Mouse (Mus musculus): Measurements from ENCODE around the gene Smurf1. TPM values are rescaled to one million over a fixed set of nuclear protein-coding genes. Genes with fewer than 3 reads are reported as not detected.
A peak's percentile ranks its signal among the peaks of the same experiment; 100 is the strongest.

The Smurf1 gene
- polyA plus RNA-seq, 1 experiment from 2014 or later = 13.2 TPM

GRCm38 (mm10) chr5:144949856-144950255, 15.8 kb downstream of the Smurf1 start:
- H3K4me2 ChIP-seq (replicated peaks; ENCODE audit: low read depth, low read length) = no peak overlapping the region
- TF ChIP-seq EP300 (IDR thresholded peaks at IDR 0.05) (no peak), CTCF (IDR thresholded peaks at IDR 0.05) (no peak)
- H3K36me3 ChIP-seq (ENCODE audit: insufficient read depth, low read length) = no peaks in the 10 kb centered on the region
- no peaks in the 10 kb centered on the region for H3K9me3 ChIP-seq (ENCODE audit: low read length)
- no peak overlapping the region for H3K4me3 ChIP-seq (ENCODE audit: low read depth, low read length)
- H3K4me1 ChIP-seq (ENCODE audit: insufficient read depth, low read depth, low read length) = peaks cover 26% of the 10 kb centered on the region; the same call in 1 of the 2 replicates
- H3K27ac ChIP-seq (ENCODE audit: low read length) = no peak overlapping the region
- H3K9ac ChIP-seq (replicated peaks; ENCODE audit: low read depth) = no peak overlapping the region
- no peaks in the 10 kb centered on the region for H3K27me3 ChIP-seq (replicated peaks; ENCODE audit: insufficient read depth, low read length)
- ATAC-seq = no peak
- peak; percentile 56 for DNase-seq (ENCODE audit: low spot score)
- 65% methylated on average over 4 of the region's 4 CpGs for WGBS

DNA sequence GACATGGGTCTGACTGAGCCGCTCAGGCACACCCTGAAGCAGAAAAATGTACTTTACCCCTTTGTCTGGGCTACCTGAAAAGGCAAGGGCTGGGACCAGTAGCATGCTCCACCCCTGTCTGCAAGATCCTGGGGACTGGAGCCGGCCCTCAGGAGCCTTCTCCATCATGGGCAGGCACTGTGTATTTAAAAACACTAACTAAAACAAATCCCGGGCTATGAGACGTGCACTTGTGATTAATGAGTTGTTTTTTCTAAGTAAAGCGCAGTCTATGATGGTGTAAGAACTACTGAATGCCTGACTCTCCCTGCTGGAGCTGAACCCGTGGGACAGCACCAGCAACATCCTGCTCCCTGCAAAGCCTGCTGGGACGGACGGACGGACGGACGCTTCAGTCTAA, 17.2 kb downstream of the Smurf1 start:
- no peaks in the 10 kb centered on the region for H3K27me3 ChIP-seq (replicated peaks; ENCODE audit: insufficient read depth, low read length)
- TF ChIP-seq EP300 (IDR thresholded peaks at IDR 0.05) (no peak), CTCF (IDR thresholded peaks at IDR 0.05) (no peak)
- 23% methylated on average over 11 of the region's 11 CpGs for WGBS
- ATAC-seq (peak; percentile 65), DNase-seq (ENCODE audit: low spot score) (peak; percentile 81)
- peak overlapping the region; percentile 73 for H3K27ac ChIP-seq (ENCODE audit: low read length)
- H3K36me3 ChIP-seq (ENCODE audit: insufficient read depth, low read length) = no peaks in the 10 kb centered on the region
- no peaks in the 10 kb centered on the region for H3K9me3 ChIP-seq (ENCODE audit: low read length)
- no peak overlapping the region for H3K4me2 ChIP-seq (replicated peaks; ENCODE audit: low read depth, low read length)
- no peak overlapping the region for H3K4me3 ChIP-seq (ENCODE audit: low read depth, low read length)
- no peak overlapping the region for H3K9ac ChIP-seq (replicated peaks; ENCODE audit: low read depth)
- H3K4me1 ChIP-seq (ENCODE audit: insufficient read depth, low read depth, low read length) = peaks cover 34% of the 10 kb centered on the region; the same call in 1 of the 2 replicates

DNA sequence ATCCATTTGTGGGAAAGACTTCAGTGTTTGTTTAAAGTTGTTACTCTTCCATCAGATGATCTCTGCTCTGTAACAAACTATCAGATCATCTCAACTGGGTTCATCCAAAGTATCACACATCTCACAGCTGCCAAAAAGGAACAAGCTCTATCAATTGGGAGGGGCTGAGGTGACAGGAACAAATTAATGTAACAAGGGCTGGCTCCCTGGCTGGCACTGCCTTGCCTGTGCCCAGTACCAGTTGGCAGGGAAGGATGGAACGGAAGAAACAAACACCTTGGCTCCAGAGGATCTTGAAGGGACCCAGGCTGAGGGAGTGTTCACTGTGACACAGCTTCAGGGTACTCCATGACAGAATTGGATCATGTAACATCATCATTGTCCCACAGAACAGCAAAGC, 17.6 kb downstream of the Smurf1 start:
- peak overlapping the region; percentile 73 for H3K27ac ChIP-seq (ENCODE audit: low read length)
- H3K36me3 ChIP-seq (ENCODE audit: insufficient read depth, low read length) = no peaks in the 10 kb centered on the region
- peaks cover 34% of the 10 kb centered on the region; the same call in 1 of the 2 replicates for H3K4me1 ChIP-seq (ENCODE audit: insufficient read depth, low read depth, low read length)
- peak; percentile 70 for TF ChIP-seq EP300 (IDR thresholded peaks at IDR 0.05)
- no peak for TF ChIP-seq CTCF (IDR thresholded peaks at IDR 0.05)
- no peaks in the 10 kb centered on the region for H3K27me3 ChIP-seq (replicated peaks; ENCODE audit: insufficient read depth, low read length)
- no peak overlapping the region for H3K9ac ChIP-seq (replicated peaks; ENCODE audit: low read depth)
- WGBS = 39% methylated on average over 1 of the region's 1 CpGs
- DNase-seq (ENCODE audit: low spot score) (peak; percentile 72), ATAC-seq (peak; percentile 59)
- H3K4me3 ChIP-seq (ENCODE audit: low read depth, low read length) = no peak overlapping the region
- H3K4me2 ChIP-seq (replicated peaks; ENCODE audit: low read depth, low read length) = no peak overlapping the region
- H3K9me3 ChIP-seq (ENCODE audit: low read length) = no peaks in the 10 kb centered on the region

- Histone ChIP-seq H3K27me3 (replicated peaks; ENCODE audit: insufficient read depth, low read length) (no peaks in the 10 kb centered on the region), H3K9ac (replicated peaks; ENCODE audit: low read depth) (no peak overlapping the region), H3K4me3 (ENCODE audit: low read depth, low read length) (no peak overlapping the region), H3K4me2 (replicated peaks; ENCODE audit: low read depth, low read length) (no peak overlapping the region), H3K4me1 (ENCODE audit: insufficient read depth, low read depth, low read length) (peaks cover 34% of the 10 kb centered on the region; the same call in 1 of the 2 replicates), H3K9me3 (ENCODE audit: low read length) (no peaks in the 10 kb centered on the region), H3K27ac (ENCODE audit: low read length) (peak overlapping the region; percentile 51), H3K36me3 (ENCODE audit: insufficient read depth, low read length) (no peaks in the 10 kb centered on the region)
- peak; percentile 51; the same call in 1 of the 2 replicates for ATAC-seq
- peak; percentile 67 for DNase-seq (ENCODE audit: low spot score)
- no peak for TF ChIP-seq EP300 (IDR thresholded peaks at IDR 0.05)
- no peak for TF ChIP-seq CTCF (IDR thresholded peaks at IDR 0.05)
- WGBS = 33% methylated on average over 4 of the region's 4 CpGs
Observed at GRCm38 (mm10) chr5:144946032-144946431, 19.6 kb downstream of the Smurf1 start.

DNA sequence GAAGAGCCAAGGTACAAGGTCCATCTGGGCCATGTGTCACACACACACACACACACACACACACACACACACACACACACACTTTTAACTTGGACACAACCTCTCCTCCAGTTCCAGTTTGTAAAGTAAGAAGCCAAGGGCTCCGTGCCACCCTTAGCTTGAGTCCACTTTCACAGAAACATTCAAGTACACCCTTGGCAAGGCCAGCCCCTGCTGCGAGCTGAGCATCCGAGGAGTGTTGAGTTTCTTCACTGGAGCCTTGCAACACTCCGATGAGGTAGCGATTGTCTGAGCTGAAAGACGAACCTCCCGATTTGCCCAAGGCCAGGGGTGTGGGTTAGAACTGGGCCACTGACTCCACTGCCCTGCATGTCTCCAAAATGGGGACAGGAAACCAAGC, 20.7 kb downstream of the Smurf1 start:
- TF ChIP-seq CTCF (IDR thresholded peaks at IDR 0.05) (no peak), EP300 (IDR thresholded peaks at IDR 0.05) (no peak)
- Histone ChIP-seq H3K27me3 (replicated peaks; ENCODE audit: insufficient read depth, low read length) (no peaks in the 10 kb centered on the region), H3K4me1 (ENCODE audit: insufficient read depth, low read depth, low read length) (peaks cover 34% of the 10 kb centered on the region; the same call in 1 of the 2 replicates), H3K27ac (ENCODE audit: low read length) (peak overlapping the region; percentile 51; the same call in 1 of the 2 replicates), H3K9ac (replicated peaks; ENCODE audit: low read depth) (no peak overlapping the region), H3K9me3 (ENCODE audit: low read length) (no peaks in the 10 kb centered on the region), H3K4me2 (replicated peaks; ENCODE audit: low read depth, low read length) (no peak overlapping the region), H3K4me3 (ENCODE audit: low read depth, low read length) (no peak overlapping the region), H3K36me3 (ENCODE audit: insufficient read depth, low read length) (no peaks in the 10 kb centered on the region)
- DNase-seq (ENCODE audit: low spot score) (peak; percentile 83), ATAC-seq (peak; percentile 67)
- WGBS = 48% methylated on average over 7 of the region's 7 CpGs

DNA sequence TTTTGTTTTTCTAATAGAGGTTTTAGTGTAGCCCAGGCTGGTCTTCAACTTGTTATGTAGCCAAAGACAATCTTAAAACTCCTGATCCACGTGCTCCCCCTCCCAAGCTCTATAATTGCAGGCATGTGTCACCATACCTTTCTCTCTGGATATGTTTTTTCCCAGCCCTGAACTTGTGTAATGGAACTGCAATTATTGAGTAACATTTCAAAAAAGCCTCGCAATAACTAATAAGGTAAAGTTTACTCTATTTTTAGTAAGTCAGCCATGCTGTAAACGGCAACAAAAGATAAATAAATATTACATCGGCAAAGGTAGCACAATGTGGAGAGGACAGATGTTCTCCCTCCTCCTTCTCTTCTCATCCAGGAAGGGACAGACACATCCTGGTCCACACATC, 21.3 kb downstream of the Smurf1 start:
- Histone ChIP-seq H3K4me3 (ENCODE audit: low read depth, low read length) (no peak overlapping the region), H3K9me3 (ENCODE audit: low read length) (no peaks in the 10 kb centered on the region), H3K4me1 (ENCODE audit: insufficient read depth, low read depth, low read length) (peaks cover 34% of the 10 kb centered on the region; the same call in 1 of the 2 replicates), H3K36me3 (ENCODE audit: insufficient read depth, low read length) (no peaks in the 10 kb centered on the region), H3K4me2 (replicated peaks; ENCODE audit: low read depth, low read length) (no peak overlapping the region), H3K27me3 (replicated peaks; ENCODE audit: insufficient read depth, low read length) (no peaks in the 10 kb centered on the region), H3K9ac (replicated peaks; ENCODE audit: low read depth) (no peak overlapping the region), H3K27ac (ENCODE audit: low read length) (peak overlapping the region; percentile 47; the same call in 1 of the 2 replicates)
- TF ChIP-seq EP300 (IDR thresholded peaks at IDR 0.05) = no peak
- no peak for TF ChIP-seq CTCF (IDR thresholded peaks at IDR 0.05)
- 31% methylated on average over 4 of the region's 4 CpGs for WGBS
- ATAC-seq (no peak), DNase-seq (ENCODE audit: low spot score) (peak; percentile 22)
